Mouse (Mus musculus) intestine, embryonic 14.5 days (tissue): Measurements from ENCODE around the gene Tnip3. TPM values are rescaled to one million over a fixed set of nuclear protein-coding genes. Genes with fewer than 3 reads are reported as not detected.

ENCODE experiments used
- ATAC-seq: fragments of 200-750 bp; cut with Nextera tagmentation; replicated peaks from 2 replicates; pipeline ENCODE4 v1.8.0; 2017; ENCODE audit warnings: low read depth, moderate number of reproducible peaks, moderate TSS enrichment, moderate library complexity; ENCODE audit not compliant: low FRiP score, low TSS enrichment
- DNase-seq: peaks from one replicate; pipeline ENCODE4 v3.0.0-alpha.2; 2018; ENCODE audit warnings: low spot score
- H3K27ac ChIP-seq: fragments of 300-500 bp; sonication (generic); 2 replicates; pipeline ENCODE4 v1.5.1; 2014; ENCODE audit warnings: low read depth, mild to moderate bottlenecking, control low read depth
- H3K27me3 ChIP-seq: fragments of 300-500 bp; sonication (generic); replicated peaks from 2 replicates; pipeline ENCODE4 v1.6.1; 2014; ENCODE audit warnings: low read length, control low read depth; ENCODE audit not compliant: control insufficient read depth, insufficient read depth
- H3K36me3 ChIP-seq: fragments of 300-500 bp; sonication (generic); 2 replicates; pipeline ENCODE4 v1.6.1; 2014; ENCODE audit warnings: low read length, control low read depth; ENCODE audit not compliant: control insufficient read depth, insufficient read depth
- H3K4me1 ChIP-seq: fragments of 300-500 bp; sonication (generic); replicated peaks from 2 replicates; pipeline ENCODE4 v1.6.1; 2014; ENCODE audit warnings: low read length, control low read depth, mixed read lengths; ENCODE audit not compliant: control insufficient read depth, insufficient read depth
- H3K4me2 ChIP-seq: fragments of 300-500 bp; sonication (generic); 2 replicates; pipeline ENCODE4 v1.6.1; 2014; ENCODE audit warnings: low read length
- H3K4me3 ChIP-seq: fragments of 300-500 bp; sonication (generic); 2 replicates; pipeline ENCODE4 v1.5.1; 2014; ENCODE audit warnings: low read depth, low read length, control low read depth, mixed read lengths
- H3K9ac ChIP-seq: fragments of 300-500 bp; sonication (generic); 2 replicates; pipeline ENCODE4 v1.6.1; 2014; ENCODE audit warnings: mild to moderate bottlenecking, low read length
- H3K9me3 ChIP-seq: fragments of 300-500 bp; sonication (generic); 2 replicates; pipeline ENCODE4 v1.6.1; 2016; ENCODE audit warnings: low read length, control low read depth; ENCODE audit not compliant: control insufficient read depth
- WGBS: fragments of 180-500 bp; shearing (Covaris S2); extraction: QIAGEN DNeasy Blood & Tissue Kit; methylation state at CpG from one replicate; pipeline ENCODE4 v1.1.7; 2014; 5-methylcytosine and 5-hydroxymethylcytosine counted together
- polyA plus RNA-seq: library from polyadenylated mRNA; unstranded; fragments of >200 nt; fragmentation: Nextera tagmentation; extraction: Ambion mirVana; gene quantifications from 2 replicates; pipeline ENCODE4 v1.2.1, GENCODE M21; 2014

Tnip3 gene
- polyA plus RNA-seq, 1 experiment from 2014 or later: not detected

GRCm38 (mm10) chr6:65564657-65565039 lies 39.5 kb downstream of the Tnip3 start:
- H3K9ac ChIP-seq: no peak overlapping the region
- ATAC-seq: no peak
- H3K4me2 ChIP-seq: no peak overlapping the region
- no peaks in the 10 kb centered on the region for H3K4me1 ChIP-seq
- no peak for DNase-seq
- 79% methylated on average over 2 of the region's 2 CpGs for WGBS
- no peaks in the 10 kb centered on the region for H3K36me3 ChIP-seq
- no peak overlapping the region for H3K27ac ChIP-seq
- H3K27me3 ChIP-seq: no peaks in the 10 kb centered on the region
- no peak overlapping the region for H3K4me3 ChIP-seq
- H3K9me3 ChIP-seq: no peaks in the 10 kb centered on the region

GRCm38 (mm10) chr6:65569741-65570140 lies 44.6 kb downstream of the Tnip3 start:
- Histone ChIP-seq H3K36me3 (no peaks in the 10 kb centered on the region), H3K4me2 (no peak overlapping the region), H3K9me3 (no peaks in the 10 kb centered on the region), H3K27me3 (no peaks in the 10 kb centered on the region), H3K4me1 (no peaks in the 10 kb centered on the region), H3K9ac (no peak overlapping the region), H3K4me3 (no peak overlapping the region), H3K27ac (no peak overlapping the region)
- WGBS: 31% methylated on average over 8 of the region's 8 CpGs
- DNase-seq: no peak
- no peak for ATAC-seq

GRCm38 (mm10) chr6:65578151-65578973 lies 53.2 kb downstream of the Tnip3 start:
- Histone ChIP-seq H3K4me1 (no peaks in the 10 kb centered on the region), H3K4me3 (no peak overlapping the region), H3K27ac (no peak overlapping the region), H3K36me3 (no peaks in the 10 kb centered on the region), H3K9me3 (no peaks in the 10 kb centered on the region), H3K27me3 (no peaks in the 10 kb centered on the region), H3K4me2 (no peak overlapping the region), H3K9ac (no peak overlapping the region)
- DNase-seq (no peak), ATAC-seq (no peak)
- WGBS: 58% methylated on average over 8 of the region's 8 CpGs

- Histone ChIP-seq H3K27me3 (no peaks in the 10 kb centered on the region), H3K4me1 (no peaks in the 10 kb centered on the region), H3K9me3 (no peaks in the 10 kb centered on the region), H3K4me3 (no peak overlapping the region), H3K27ac (no peak overlapping the region), H3K9ac (no peak overlapping the region), H3K36me3 (no peaks in the 10 kb centered on the region), H3K4me2 (no peak overlapping the region)
- DNase-seq (no peak), ATAC-seq (no peak)
- WGBS: 76% methylated on average over 4 of the region's 4 CpGs
Measured at GRCm38 (mm10) chr6:65583029-65583428, 57.9 kb downstream of the Tnip3 start.

- 53% methylated on average over 4 of the region's 4 CpGs for WGBS
- Histone ChIP-seq H3K27me3 (no peaks in the 10 kb centered on the region), H3K36me3 (no peaks in the 10 kb centered on the region), H3K4me1 (no peaks in the 10 kb centered on the region), H3K4me2 (no peak overlapping the region), H3K9me3 (no peaks in the 10 kb centered on the region), H3K9ac (no peak overlapping the region), H3K4me3 (no peak overlapping the region), H3K27ac (no peak overlapping the region)
- DNase-seq (no peak), ATAC-seq (no peak)
Measured at GRCm38 (mm10) chr6:65584870-65585332, 59.8 kb downstream of the Tnip3 start.

GRCm38 (mm10) chr6:65585333-65586053 lies 60.4 kb downstream of the Tnip3 start:
- no peak overlapping the region for H3K4me3 ChIP-seq
- no peak for ATAC-seq
- H3K9ac ChIP-seq: no peak overlapping the region
- DNase-seq: no peak
- 75% methylated on average over 3 of the region's 3 CpGs for WGBS
- no peaks in the 10 kb centered on the region for H3K9me3 ChIP-seq
- H3K4me1 ChIP-seq: no peaks in the 10 kb centered on the region
- no peak overlapping the region for H3K4me2 ChIP-seq
- no peaks in the 10 kb centered on the region for H3K36me3 ChIP-seq
- H3K27me3 ChIP-seq: no peaks in the 10 kb centered on the region
- no peak overlapping the region for H3K27ac ChIP-seq

- H3K4me1 ChIP-seq: no peaks in the 10 kb centered on the region
Measured at GRCm38 (mm10) chr6:65588847-65589246, 63.7 kb downstream of the Tnip3 start.

GRCm38 (mm10) chr6:65590018-65590417 lies 64.9 kb downstream of the Tnip3 start:
- ATAC-seq: no peak
- no peak overlapping the region for H3K4me3 ChIP-seq
- no peaks in the 10 kb centered on the region for H3K27me3 ChIP-seq
- WGBS: 72% methylated on average over 2 of the region's 2 CpGs
- no peaks in the 10 kb centered on the region for H3K36me3 ChIP-seq
- H3K9ac ChIP-seq: no peak overlapping the region
- H3K27ac ChIP-seq: no peak overlapping the region
- no peaks in the 10 kb centered on the region for H3K9me3 ChIP-seq
- DNase-seq: no peak
- H3K4me1 ChIP-seq: no peaks in the 10 kb centered on the region
- H3K4me2 ChIP-seq: no peak overlapping the region

More at GRCm38 (mm10) chr6:65588847-65589246, 63.7 kb downstream of the Tnip3 start:
- Histone ChIP-seq H3K36me3 (no peaks in the 10 kb centered on the region), H3K9me3 (no peaks in the 10 kb centered on the region), H3K4me2 (no peak overlapping the region), H3K27ac (no peak overlapping the region), H3K27me3 (no peaks in the 10 kb centered on the region), H3K4me3 (no peak overlapping the region), H3K9ac (no peak overlapping the region)
- ATAC-seq: no peak
- DNase-seq: no peak
- WGBS: 92% methylated on average over 1 of the region's 1 CpGs
